Mouse (Mus musculus) bone marrow, adult 2 months (tissue): ENCODE results near the gene Nol9.

ENCODE experiments used
- CTCF ChIP-seq: fragments of 200-500 bp; IDR thresholded peaks from 2 replicates; pipeline ENCODE4 v1.5.1; 2011; ENCODE audit warnings: low read length, control low read depth; ENCODE audit not compliant: control insufficient read depth, insufficient read depth
- POLR2A ChIP-seq: fragments of 200-500 bp; IDR thresholded peaks from 2 replicates; pipeline ENCODE4 v1.6.1; 2011; ENCODE audit warnings: low read depth, mild to moderate bottlenecking, control low read depth, low read length, borderline replicate concordance; ENCODE audit not compliant: control insufficient read depth

- TF ChIP-seq CTCF (no peak), POLR2A (no peak)
These were observed 71.6 kb downstream of the Nol9 start for GRCm38 (mm10) chr4:152110689-152111088.
